Mouse (Mus musculus) adrenal gland, postnatal 0 days (tissue): ENCODE measurements around the gene Laptm4a. TPM values are rescaled to one million over a fixed set of nuclear protein-coding genes. Genes with fewer than 3 reads are reported as not detected.

Experiments used
- polyA plus RNA-seq: library from polyadenylated mRNA; unstranded; fragments of >200 nt; fragmentation: Nextera tagmentation; extraction: Ambion mirVana; gene quantifications from 2 replicates; pipeline ENCODE4 v1.2.1, GENCODE M21; 2015

Laptm4a gene
- 545 and 563 TPM in 2 replicates for polyA plus RNA-seq

DNA sequence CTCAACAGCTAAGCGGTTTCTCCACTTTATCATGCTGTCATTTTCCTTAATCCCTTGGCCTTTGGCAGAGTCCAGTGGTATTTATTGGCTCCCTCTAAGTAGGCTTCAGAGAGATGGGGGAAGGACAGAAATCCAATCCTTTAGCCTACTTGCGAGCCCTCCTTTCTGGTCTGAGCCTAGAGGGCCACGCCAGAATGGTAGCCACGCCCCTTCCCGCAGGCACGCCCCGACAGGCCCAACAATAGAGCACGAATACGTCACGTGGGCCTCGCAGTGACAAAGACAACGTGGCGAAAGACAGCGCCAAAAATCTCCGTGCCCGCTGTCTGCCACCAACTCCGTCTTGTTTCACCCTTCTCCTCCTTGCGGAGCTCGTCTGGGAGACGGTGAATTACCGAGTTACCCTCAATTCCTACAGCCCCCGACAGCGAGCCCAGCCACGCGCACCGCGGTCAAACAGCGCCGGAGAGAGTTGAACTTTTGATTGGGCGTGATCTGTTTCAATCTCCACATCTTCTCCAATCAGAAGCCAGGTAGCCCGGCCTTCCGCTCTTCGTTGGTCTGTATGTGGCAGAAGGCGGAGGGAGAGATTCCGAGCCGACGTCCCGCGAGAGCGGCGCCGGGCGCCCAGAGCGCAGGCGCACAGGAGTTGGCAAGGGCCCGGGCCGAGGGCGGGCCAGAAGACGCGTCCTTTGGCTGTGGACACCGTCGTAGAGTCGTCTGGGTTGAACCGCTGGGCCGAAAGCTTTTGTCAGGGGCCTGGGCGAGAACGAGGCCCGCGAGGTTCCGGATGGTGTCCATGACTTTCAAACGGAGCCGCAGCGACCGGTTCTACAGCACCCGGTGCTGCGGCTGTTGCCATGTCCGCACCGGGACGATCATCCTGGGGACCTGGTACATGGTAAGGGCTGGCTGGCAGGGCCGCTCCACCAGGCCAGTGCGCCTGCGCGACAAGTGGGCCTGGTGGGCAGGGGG is at the start of gene Laptm4a:
Gene Laptm4a, plus strand, starts transcription at position 271 of the 975 bp plus-strand sequence.

GRCm38 (mm10) chr12:8947714-8948464 is 26.4 kb downstream of the Laptm4a start, which contains the start of gene Matn3:
Gene Matn3 (plus strand): TSS chr12:8947929.

DNA sequence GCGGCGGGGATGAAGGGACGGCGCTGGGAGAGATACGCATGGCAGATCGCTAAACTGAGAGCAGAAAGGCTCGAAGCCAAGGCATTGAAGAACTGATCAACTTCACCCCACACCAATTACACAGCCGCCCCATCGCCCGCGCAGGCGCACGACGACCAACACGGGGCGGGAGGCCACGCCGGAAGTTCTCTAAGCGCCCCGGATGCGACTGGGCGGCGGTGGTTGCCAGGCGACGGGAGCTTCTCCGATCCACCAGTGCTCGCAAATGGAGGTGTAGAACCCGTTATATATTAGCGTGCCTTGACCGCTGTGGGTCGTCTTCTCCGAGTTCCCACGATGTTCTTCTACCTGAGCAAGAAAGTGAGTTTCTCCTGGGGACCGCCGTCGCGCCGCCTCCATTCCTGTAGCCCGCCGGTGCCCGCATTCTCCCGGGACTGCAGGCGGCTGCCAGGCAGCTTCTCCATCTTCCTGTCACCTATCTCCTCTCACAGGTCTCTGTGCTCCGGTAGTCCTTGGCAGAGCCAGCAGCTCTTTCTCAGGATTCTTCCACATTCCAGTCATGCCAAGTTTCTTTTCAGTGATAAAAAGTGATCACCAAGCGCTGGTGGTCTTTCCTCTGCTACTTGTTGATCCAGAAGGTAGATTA is 52.5 kb downstream of the Laptm4a start, which contains the start of gene Wdr35:
Gene Wdr35, plus strand, starts transcription at position 73 of the 646 bp plus-strand sequence.

Other genes with a start within 250 kb of the Laptm4a start
- 16.7 and 23.1 TPM in 2 replicates for gene Pum2, start 247.5 kb upstream of the Laptm4a start, polyA plus RNA-seq
- 36.8 and 37.9 TPM in 2 replicates for gene Sdc1, start 150.3 kb upstream of the Laptm4a start, polyA plus RNA-seq
- 0.08 and 0.12 TPM in 2 replicates for gene Matn3, start 26.3 kb downstream of the Laptm4a start, polyA plus RNA-seq
- 9.5 and 10.3 TPM in 2 replicates for gene Wdr35, start 52.2 kb downstream of the Laptm4a start, polyA plus RNA-seq
- gene Ttc32, start 108.3 kb downstream of the Laptm4a start, polyA plus RNA-seq = 29.9 and 39.1 TPM in 2 replicates